Mouse (Mus musculus) midbrain, embryonic 13.5 days (tissue): ENCODE results near the gene Gm28308. TPM values are rescaled to one million over a fixed set of nuclear protein-coding genes. Genes with fewer than 3 reads are reported as not detected.
A peak's percentile ranks its signal among the peaks of the same experiment; 100 is the strongest.

Experiments
- ATAC-seq: fragments of 200-750 bp; cut with Nextera tagmentation; 2 replicates; pipeline ENCODE4 v1.8.0; 2017; ENCODE audit warnings: mild to moderate bottlenecking, moderate TSS enrichment, moderate library complexity
- H3K27ac ChIP-seq: fragments of 300-500 bp; sonication (generic); 2 replicates; pipeline ENCODE4 v1.5.1; 2015; ENCODE audit warnings: inconsistent platforms, mild to moderate bottlenecking, moderate library complexity
- H3K27me3 ChIP-seq: fragments of 300-500 bp; sonication (generic); 2 replicates; pipeline ENCODE4 v1.6.1; 2015; ENCODE audit warnings: mild to moderate bottlenecking, inconsistent platforms
- H3K36me3 ChIP-seq: fragments of 300-500 bp; sonication (generic); 2 replicates; pipeline ENCODE4 v1.6.1; 2015; ENCODE audit warnings: mild to moderate bottlenecking, inconsistent platforms
- H3K4me1 ChIP-seq: fragments of 300-500 bp; sonication (generic); replicated peaks from 2 replicates; pipeline ENCODE4 v1.6.1; 2015; ENCODE audit warnings: inconsistent platforms
- H3K4me2 ChIP-seq: fragments of 300-500 bp; sonication (generic); replicated peaks from 2 replicates; pipeline ENCODE4 v1.6.1; 2015; ENCODE audit warnings: moderate library complexity, mild to moderate bottlenecking, inconsistent platforms
- H3K4me3 ChIP-seq: fragments of 300-500 bp; sonication (generic); replicated peaks from 2 replicates; pipeline ENCODE4 v1.5.1; 2015; ENCODE audit warnings: mild to moderate bottlenecking, inconsistent platforms
- H3K9ac ChIP-seq: fragments of 300-500 bp; sonication (generic); replicated peaks from 2 replicates; pipeline ENCODE4 v1.6.1; 2015; ENCODE audit warnings: mild to moderate bottlenecking, inconsistent platforms
- H3K9me3 ChIP-seq: fragments of 300-500 bp; sonication (generic); 2 replicates; pipeline ENCODE4 v1.6.1; 2016; ENCODE audit warnings: mild to moderate bottlenecking, inconsistent platforms
- WGBS: fragments of 180-500 bp; shearing (Covaris S2); methylation state at CpG from one replicate; pipeline ENCODE4 v1.1.7; 2015; 5-methylcytosine and 5-hydroxymethylcytosine counted together
- microRNA counts: library from miRNA; unstranded; fragments of <30 nt; microRNA quantifications from one replicate; lab custom pipeline; 2016
- microRNA-seq: library from miRNA; unstranded; fragments of <30 nt; microRNA quantifications from one replicate; pipeline ENCODE4, GENCODE M21; 2016
- polyA plus RNA-seq: library from polyadenylated mRNA; unstranded; fragments of >200 nt; fragmentation: Nextera tagmentation; extraction: Ambion mirVana; gene quantifications from 2 replicates; pipeline ENCODE4 v1.2.1, GENCODE M21; 2015

The Gm28308 gene
- polyA plus RNA-seq, 1 experiment from 2014 or later: not detected

DNA sequence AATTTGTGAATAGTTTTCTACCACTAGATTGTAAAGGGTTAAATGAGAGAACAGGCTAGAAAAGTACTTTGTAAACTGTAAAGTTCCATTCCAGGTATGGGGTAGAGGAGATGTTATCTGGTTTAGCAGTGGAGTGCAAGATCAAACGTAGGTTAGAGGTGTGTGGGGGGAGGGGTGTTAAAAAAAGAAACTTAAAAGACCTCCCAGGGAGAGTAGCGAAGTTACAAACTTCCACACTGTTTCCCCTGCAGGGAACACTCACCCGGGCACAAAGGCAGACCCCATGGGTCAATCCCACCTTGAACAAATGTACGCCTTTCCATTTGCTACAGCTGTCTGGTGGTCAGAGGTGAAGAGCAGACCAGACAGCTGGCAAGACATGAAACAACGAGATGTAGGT is 97.2 kb downstream of the Gm28308 start:
- Histone ChIP-seq H3K9ac (no peak overlapping the region), H3K4me1 (peaks cover 22% of the 10 kb centered on the region), H3K4me2 (no peak overlapping the region), H3K36me3 (no peaks in the 10 kb centered on the region), H3K4me3 (no peak overlapping the region), H3K27me3 (no peaks in the 10 kb centered on the region), H3K9me3 (no peaks in the 10 kb centered on the region), H3K27ac (no peak overlapping the region)
- 25% methylated on average over 5 of the region's 5 CpGs for WGBS
- ATAC-seq: no peak

MicroRNA genes within 50 kb of the gene (microRNA counts, 519-probe panel; counts per million panel counts)
- 110 counts per million, percentile 56 among the panel's probes with 10 or more counts for microRNA mmu-miR-196b (lab: Ali Mortazavi, UCI)

Small RNAs within 50 kb of the gene (microRNA-seq; reads per million reads assigned to microRNA genes)
- 23.1 reads per million, percentile 36 among the genes with 10 or more reads in this experiment for gene Mir196b

Other genes starting within 250 kb of the Gm28308 start
- 5.3 and 5.4 TPM in 2 replicates for gene Skap2, start 200.8 kb downstream of the Gm28308 start, polyA plus RNA-seq
- 0.07 and 0.09 TPM in 2 replicates for gene Hoxa1, start 55.0 kb downstream of the Gm28308 start, polyA plus RNA-seq
- 0.18 TPM in 1 of 2 replicates, not detected in the other for gene Hoxa2, start 48.5 kb downstream of the Gm28308 start, polyA plus RNA-seq
- not detected in 2 replicates for gene 5730596B20Rik, start 35.8 kb downstream of the Gm28308 start, polyA plus RNA-seq
- not detected in 2 replicates for gene Hoxa4, start 21.6 kb downstream of the Gm28308 start, polyA plus RNA-seq
- gene Hoxa5, start 8.8 kb downstream of the Gm28308 start, polyA plus RNA-seq: 0.08 and 0.17 TPM in 2 replicates
- not detected in 2 replicates for gene Hoxa6, start 4.6 kb downstream of the Gm28308 start, polyA plus RNA-seq
- gene Hoxa3, start within 50 bp of the Gm28308 start, polyA plus RNA-seq: not detected in 2 replicates
- not detected in 2 replicates for gene Hoxa7, start 8.5 kb upstream of the Gm28308 start, polyA plus RNA-seq
- gene Hoxa9, start 17.8 kb upstream of the Gm28308 start, polyA plus RNA-seq: not detected in 2 replicates
- 0.30 TPM in 1 of 2 replicates, not detected in the other for gene Hoxa10, start 27.5 kb upstream of the Gm28308 start, polyA plus RNA-seq
- gene Hoxa11, start 32.5 kb upstream of the Gm28308 start, polyA plus RNA-seq: not detected in 2 replicates
- gene Hoxa13, start 47.5 kb upstream of the Gm28308 start, polyA plus RNA-seq: not detected in 2 replicates
- 0.50 and 0.93 TPM in 2 replicates for gene Evx1, start 100.2 kb upstream of the Gm28308 start, polyA plus RNA-seq